Mouse (Mus musculus) v-Abl transformed pro-B cells (cell line): Measurements from ENCODE around the gene Ifi209.
"Not testable (repeated sequence)": the region's sequence is repeated elsewhere in the genome, so short reads cannot be mapped to it uniquely, and the experiment has no call there.

Source experiments
- in situ Hi-C, 2 experiments: fragments of 400-800 bp; cut with MboI; formaldehyde crosslinking; loops; one replicate each; pipeline ENCODE4 v1.15.1; 2025; ENCODE audit not compliant: unreplicated experiment in 2 of 2

Gene Ifi209

DNA sequence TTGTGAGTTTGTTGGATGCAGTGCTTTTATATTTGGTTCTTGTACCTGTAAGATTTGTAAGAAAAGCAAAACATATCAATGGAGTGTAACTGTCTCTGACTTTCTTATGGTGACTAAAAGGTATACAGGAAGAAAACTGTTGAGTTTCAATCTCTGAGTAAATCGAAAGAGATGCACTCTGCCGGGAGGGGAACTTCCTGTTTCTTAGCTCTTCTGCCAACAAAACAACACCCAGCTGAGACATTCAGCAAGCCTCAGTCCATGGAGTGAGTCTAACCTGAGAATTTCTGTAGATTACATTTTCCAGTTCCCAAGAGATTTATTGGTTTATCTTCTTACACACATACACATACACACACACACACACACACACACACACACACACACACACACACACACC lies at the start of gene Ifi209:
Gene Ifi209, plus strand, starts transcription at position 296 of the 400 bp plus-strand sequence.
- in situ Hi-C loops: loop anchor here in 1 of 2 experiments (10.0 kb wide), 2 partner anchors 166 to 834 kb away; no protein-coding TSS in a partner anchor

DNA sequence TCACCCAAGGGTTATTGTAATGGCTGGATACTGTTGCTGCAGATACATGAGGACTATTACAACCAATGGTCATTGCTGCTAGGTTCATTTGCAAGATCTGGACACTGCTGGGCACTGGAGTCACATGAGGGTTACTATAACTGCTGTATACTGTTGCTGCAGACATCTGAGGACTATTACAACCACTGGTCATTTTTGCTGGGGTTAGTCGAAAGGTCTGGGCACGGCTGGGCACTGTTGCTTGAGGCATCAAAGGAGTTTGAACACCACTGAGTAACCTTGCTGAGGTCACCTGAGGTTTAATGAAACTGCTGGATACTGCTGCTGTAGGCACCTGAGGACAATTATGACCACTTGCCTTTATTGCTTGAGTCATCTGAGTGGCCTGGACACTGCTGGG lies 41.0 kb upstream of the Ifi209 start:
- in situ Hi-C loops: not testable (repeated sequence)

DNA sequence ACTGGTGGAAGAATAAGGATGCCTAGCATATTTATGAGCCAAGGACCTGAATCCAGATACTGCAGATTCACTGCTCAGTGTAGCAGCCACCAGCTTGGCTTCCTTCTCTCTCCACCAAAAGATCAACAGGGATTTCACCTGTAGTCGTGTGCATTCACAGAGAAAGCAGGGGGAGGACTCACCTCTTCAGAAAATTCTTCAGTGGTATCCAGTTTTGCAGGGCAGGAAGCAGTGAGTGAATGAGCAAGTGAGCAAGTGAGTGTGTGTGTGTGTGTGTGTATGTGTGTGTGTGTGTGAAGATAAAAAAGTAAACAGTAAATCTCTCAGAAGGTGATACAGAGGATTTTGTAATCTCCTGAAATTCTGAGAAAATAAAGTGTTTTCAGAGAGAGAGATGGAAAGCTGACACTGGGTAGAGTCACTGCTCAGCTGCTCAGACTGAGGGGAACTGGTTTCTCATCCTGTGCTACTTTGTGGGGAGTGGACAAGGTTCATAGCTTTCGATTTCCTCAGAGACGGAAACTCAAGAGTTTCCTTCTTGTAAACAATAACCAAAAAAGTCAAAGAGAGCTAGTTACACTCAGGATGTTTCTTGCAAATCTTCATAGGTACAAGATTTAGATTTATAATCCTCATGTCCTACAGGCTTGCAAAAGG lies 31.8 kb upstream of the Ifi209 start, which contains the start of gene Ifi213:
Gene Ifi213, minus strand, starts transcription at position 437 of the 657 bp plus-strand sequence.
- in situ Hi-C loops: loop anchor here (5.0 kb wide), 1 partner anchor 78 kb away; no protein-coding TSS in a partner anchor

DNA sequence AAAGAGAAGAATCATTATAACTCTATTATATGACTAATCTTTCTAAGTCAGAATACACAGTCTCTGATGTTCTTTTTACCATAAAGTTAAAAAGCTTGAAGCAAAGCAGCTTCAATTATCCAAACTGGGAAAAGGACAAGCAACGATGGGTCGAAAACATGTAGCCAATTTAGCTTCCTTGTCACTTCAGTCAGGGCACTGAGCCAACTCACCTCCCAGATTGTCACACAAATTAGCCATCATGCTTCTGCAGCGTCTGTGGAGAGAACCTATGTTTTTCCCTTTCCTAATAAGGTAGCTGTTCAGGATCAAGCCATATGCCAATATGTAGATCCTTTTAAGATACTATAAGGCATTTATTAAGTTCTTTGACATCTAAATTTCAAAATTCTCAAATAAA lies 20.4 kb upstream of the Ifi209 start:
- in situ Hi-C loops: not testable (repeated sequence)

DNA sequence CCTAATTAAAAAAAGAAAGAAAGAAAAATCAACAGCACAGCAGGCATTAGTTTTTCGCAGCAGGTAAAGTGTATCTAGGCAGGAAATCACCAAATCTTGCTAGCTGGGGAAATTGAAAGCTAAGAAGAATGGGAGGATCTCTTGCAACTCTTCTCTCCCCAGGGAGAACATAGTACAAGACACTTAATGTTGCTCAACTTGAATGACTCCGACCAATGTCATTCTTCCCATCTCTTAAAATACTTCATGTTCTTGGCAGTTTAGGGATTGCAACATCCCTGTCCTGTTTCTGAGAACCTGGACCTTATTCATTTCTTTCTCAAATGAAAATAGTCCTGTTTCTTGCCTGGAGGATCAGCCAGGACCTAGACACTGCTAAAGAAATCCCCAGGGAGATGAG lies 8.5 kb upstream of the Ifi209 start:
- in situ Hi-C loops: loop anchor here (10.0 kb wide), 2 partner anchors 67 to 87 kb away; partner anchors contain the start of gene Ifi214 (in 1 of the 2)

DNA sequence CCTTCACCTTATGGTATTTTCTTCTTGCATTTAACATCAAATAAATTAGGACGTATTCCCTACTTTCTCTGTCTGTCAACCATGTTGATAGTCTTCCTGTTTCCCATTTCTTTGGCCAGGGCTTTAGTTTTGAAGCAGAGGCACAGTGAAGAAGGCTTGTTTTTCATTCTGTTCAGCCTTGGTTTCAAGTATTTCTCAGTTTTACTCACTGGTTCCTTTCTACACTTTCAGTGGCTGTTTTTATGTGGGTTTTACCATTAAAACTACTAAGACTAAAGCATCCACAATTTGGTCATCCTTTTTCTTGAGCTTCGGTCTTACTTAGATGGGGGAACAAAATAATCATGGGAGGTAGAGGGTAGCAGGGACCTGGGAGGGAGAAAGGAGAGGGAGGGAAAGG lies 6.7 kb upstream of the Ifi209 start:
- in situ Hi-C loops: loop anchor here (10.0 kb wide), 2 partner anchors 69 to 89 kb away; partner anchors contain the start of gene Ifi214 (in 1 of the 2)

DNA sequence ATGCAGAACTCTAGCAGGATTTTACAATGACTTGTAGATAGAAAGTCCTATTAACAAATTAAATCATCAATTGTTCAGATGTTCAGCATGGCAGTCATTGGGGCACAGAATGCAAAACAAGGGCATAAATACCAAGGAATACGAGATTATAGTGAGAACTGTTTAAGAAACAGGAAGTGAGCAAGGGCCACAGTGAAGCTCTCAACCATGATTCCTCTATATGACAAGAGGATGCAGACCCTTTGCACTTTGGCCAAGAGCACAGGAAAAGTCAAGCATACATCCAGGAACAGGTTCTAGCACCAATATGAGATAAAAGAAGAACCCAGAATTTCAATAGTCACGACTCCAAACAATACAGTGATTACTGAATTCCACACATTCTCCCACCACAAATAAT lies 4.0 kb upstream of the Ifi209 start:
- in situ Hi-C loops: loop anchor here (10.0 kb wide), 2 partner anchors 72 to 92 kb away; partner anchors contain the start of gene Ifi214 (in 1 of the 2)

DNA sequence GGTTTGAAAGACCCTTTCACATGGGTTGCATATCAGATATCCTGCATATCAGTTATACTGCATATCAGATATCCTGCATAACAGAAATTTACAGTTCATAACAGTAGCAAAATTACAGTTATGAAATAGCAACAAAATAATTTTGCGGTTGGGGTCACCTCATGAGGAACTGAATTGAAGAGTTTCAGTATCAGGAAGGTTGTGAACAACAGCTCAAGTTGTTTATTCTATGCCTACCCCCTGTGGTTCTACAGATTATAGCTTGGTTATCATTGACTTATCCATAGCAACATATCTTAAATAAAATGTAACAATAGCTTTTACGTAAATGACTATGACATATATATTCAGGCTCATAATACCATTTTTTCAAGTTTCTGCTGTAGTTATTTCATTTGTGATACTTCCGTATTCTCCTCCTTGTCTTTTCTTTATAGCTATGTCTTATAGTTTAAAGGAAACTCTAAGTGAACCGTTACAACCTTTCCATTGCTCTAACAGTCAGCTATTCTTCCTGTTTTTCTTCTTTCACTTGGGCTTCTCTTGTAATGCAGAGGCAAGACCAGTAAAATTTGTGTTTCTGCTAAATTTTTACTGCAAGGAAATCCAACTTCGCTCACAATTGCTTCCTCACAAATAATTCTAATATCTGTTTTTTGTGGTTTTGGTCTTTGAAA lies 3.4 kb downstream of the Ifi209 start:
- in situ Hi-C loops: loop anchor here in 1 of 2 experiments (10.0 kb wide), 2 partner anchors 169 to 831 kb away; no protein-coding TSS in a partner anchor

DNA sequence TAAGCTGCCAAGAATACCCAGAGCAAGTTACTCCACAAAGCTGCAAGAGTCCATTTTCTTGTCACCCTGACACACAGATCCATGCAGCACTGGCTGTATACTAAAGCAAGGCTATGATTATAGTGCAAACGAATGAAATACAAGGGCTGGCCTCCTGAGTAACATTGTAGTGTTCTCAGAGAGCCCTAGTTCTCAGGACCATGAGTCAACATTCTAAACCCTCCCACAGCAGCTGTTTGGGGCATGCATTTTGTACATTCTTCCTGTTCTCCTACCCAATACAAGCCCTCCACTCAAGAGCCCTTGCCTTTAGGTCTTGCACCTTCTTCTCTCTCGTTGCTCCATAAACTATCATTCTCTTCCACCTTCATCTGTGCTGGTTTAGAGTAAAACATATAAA lies 14.7 kb downstream of the Ifi209 start:
- in situ Hi-C loops: loop anchor here in 1 of 2 experiments (10.0 kb wide), 1 partner anchor 219 kb away; no protein-coding TSS in a partner anchor

DNA sequence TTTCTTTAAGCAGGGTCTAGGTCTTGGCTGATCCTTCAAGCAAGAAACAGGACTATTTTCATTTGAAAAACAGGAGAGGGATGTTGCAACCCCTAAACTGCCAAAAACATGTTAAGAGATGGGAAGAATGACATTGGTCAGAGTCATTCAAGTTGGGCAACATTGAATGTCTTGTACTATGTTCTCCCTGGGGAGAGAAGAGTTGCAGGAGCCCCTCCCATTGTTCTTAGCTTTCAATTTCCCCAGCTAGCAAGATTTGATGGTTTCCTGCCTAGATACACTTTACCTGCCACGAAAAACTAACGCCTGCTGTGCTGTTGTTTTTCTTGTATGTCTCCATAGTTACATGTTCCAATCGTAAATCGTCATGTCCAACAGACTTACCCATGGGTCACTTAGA lies 27.3 kb downstream of the Ifi209 start:
- in situ Hi-C loops: loop anchor here in 1 of 2 experiments (25.0 kb wide), 1 partner anchor 429 kb away; the partner anchor contains the start of genes Olfr427 and Olfr429

DNA sequence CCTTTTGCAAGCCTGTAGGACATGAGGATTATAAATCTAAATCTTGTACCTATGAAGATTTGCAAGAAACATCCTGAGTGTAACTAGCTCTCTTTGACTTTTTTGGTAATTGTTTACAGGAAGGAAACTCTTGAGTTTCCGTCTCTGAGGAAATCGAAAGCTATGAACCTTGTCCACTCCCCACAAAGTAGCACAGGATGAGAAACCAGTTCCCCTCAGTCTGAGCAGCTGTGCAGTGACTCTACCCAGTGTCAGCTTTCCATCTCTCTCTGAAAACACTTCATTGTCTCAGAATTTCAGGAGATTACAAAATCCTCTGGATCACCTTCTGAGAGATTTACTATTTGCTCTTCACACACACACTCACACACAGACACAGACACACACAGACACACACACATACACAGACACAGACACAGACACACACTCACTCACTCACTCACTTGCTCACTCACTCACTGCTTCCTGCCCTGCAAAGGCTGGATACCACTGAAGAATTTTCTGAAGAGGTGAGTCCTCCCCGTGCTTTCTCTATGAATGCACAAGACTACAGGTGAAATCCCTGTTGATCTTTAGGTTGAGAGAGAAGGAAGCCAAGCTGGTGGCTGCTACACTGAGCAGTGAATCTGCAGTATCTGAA lies 42.9 kb downstream of the Ifi209 start, which contains the start of gene Ifi208:
Gene Ifi208, plus strand, starts transcription at position 218 of the 640 bp plus-strand sequence.
- in situ Hi-C loops: loop anchor here in 1 of 2 experiments (25.0 kb wide), 1 partner anchor 414 kb away; the partner anchor contains the start of genes Olfr427 and Olfr429

DNA sequence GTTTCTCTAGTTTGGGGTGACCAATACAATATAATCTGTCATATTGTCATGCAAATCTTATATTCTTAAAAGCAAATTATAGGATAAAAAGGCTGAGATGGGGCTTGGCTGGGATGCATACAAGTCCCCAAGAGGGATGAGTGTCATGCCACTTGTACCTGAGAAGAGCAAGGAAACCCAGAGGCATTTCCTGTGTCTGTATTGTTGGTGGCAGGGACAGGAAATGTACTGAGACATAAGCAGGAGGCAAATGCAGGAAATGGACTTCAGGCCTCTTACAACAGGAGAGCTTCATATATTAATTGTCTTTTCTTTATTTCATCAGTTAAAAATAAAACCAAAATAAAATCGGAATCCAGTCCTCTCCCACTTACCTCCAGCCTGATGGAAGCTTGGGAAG lies 47.9 kb downstream of the Ifi209 start:
- in situ Hi-C loops: loop anchor here (5.0 kb wide), 1 partner anchor 81 kb away; the partner anchor contains the start of gene Ifi213 (in 2 of the 2)

DNA sequence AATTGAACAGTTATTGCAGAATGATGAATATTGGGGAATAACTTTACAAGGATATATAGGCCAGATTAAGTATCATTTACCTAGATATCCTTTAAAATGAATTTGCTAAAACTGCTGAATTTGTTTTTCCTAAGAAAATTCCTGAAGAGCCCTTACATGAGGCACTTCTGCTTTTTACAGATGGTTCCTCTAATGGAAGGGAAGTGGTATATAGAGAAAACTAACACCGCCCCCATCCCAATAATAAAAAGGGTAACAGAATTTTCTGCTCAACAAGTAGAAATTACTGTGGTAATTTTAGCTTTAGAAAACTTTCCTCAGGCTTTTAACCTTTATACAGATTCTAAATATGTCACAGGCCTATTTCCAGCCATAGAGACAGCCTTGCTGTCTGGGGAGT lies 63.6 kb downstream of the Ifi209 start:
- in situ Hi-C loops: no loop called here
